In the genomic region with DNA sequence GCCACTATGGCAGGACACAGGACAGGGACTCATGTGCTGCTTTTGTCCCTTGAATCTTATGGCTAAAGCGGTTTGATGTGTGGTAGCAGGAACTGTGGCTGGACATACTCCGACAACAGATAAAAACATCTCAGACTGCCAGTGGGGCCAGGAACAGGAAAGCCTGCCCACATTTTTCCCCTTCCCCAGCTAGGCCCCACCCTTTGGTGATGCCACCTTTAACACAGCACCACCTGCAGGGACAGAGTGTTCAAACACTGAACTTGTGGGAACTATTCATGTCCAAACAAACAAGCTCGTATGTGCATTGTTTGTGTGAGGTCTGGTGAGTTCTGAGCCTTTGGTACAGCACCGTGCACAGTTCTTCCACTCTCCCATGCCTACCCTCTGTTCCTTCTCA, we compare ENCODE assay signal across 9 mouse cellular contexts. TPM values are rescaled to one million over a fixed set of nuclear protein-coding genes. Genes with fewer than 3 reads are reported as not detected.
DNase-seq lines count a peak whose midpoint lies in the region; ATAC-seq and TF ChIP-seq lines count a peak whose summit lies in the region.
"Had no signal": no experiment of that assay in that cellular context is flagged by ENCODE, and none has a peak within 500 bp of the region (broad histone marks: within the 10 kb centered on the region; RNA-seq: fewer than 3 reads in every experiment).

No protein-coding gene starts in this region.

- DNase-seq in lung, adult 2 months: no peak
- DNase-seq in lung, postnatal 14 days: no peak
- peak; percentile 86 for DNase-seq in thymus, postnatal 14 days
- DNase-seq in cerebellum, adult 11 months: no peak
- DNase-seq in adipocyte (ENCODE audit: low spot score): no peak
- no peak for DNase-seq in embryo, embryonic 10 days (ENCODE audit: low spot score)
- DNase-seq: layer of hippocampus, postnatal 36 days had no signal

- no peaks in the 10 kb centered on the region for H3K9me3 ChIP-seq in heart, embryonic 14.5 days (ENCODE audit: control insufficient read depth, low read length)
- no peaks in the 10 kb centered on the region for H3K9me3 ChIP-seq in liver, embryonic 16.5 days (replicated peaks; ENCODE audit: control insufficient read depth, low read length)

- no peak for TF ChIP-seq POLR2A in lung, adult 2 months (IDR thresholded peaks at IDR 0.05; ENCODE audit: borderline replicate concordance, extremely low read depth, low read depth, low read length)

- H3K36me3 ChIP-seq in heart, embryonic 14.5 days (ENCODE audit: control insufficient read depth, insufficient read depth, low read length): peaks cover 8% of the 10 kb centered on the region; the same call in 1 of the 2 replicates
- H3K36me3 ChIP-seq in liver, embryonic 16.5 days (ENCODE audit: control insufficient read depth, insufficient read depth): no peaks in the 10 kb centered on the region; the same call in 1 of the 2 replicates

- no peak overlapping the region for H3K4me3 ChIP-seq in lung, adult 2 months (replicated peaks; ENCODE audit: extremely low read depth, low read depth, low read length)
- no peak overlapping the region for H3K4me3 ChIP-seq in heart, embryonic 14.5 days (ENCODE audit: control insufficient read depth in 1 of 2, insufficient read depth in 1 of 2, low read depth in 1 of 2, low read length in 2 of 2)
- H3K4me3 ChIP-seq in liver, embryonic 16.5 days (ENCODE audit: low read depth, low read length): no peak overlapping the region

- peak overlapping the region; percentile 30; the same call in 1 of the 2 replicates for H3K9ac ChIP-seq in heart, embryonic 14.5 days (ENCODE audit: low read length)
- no peak overlapping the region for H3K9ac ChIP-seq in liver, embryonic 16.5 days (ENCODE audit: low read depth, low read length)

- 0 out of 2 replicates have a peak, but pooled peaks have one; percentile 2 for TF ChIP-seq CTCF in lung, adult 2 months (IDR thresholded peaks at IDR 0.05; ENCODE audit: insufficient read depth, low read length)

- no peaks in the 10 kb centered on the region for H3K27me3 ChIP-seq in heart, embryonic 14.5 days (ENCODE audit: control insufficient read depth, insufficient read depth, low read length)
- H3K27me3 ChIP-seq in liver, embryonic 16.5 days (ENCODE audit: control insufficient read depth, insufficient read depth, low read depth, low read length): no peaks in the 10 kb centered on the region

- peak overlapping the region in 1 of 2 experiments; percentile 72; a peak in 2 of 4 replicates for H3K27ac ChIP-seq in heart, embryonic 14.5 days (replicated peaks in 1 of 2; ENCODE audit: control insufficient read depth in 1 of 2, insufficient read depth in 1 of 2, low read depth in 2 of 2, low read length in 2 of 2)
- H3K27ac ChIP-seq in liver, embryonic 16.5 days (ENCODE audit: low read length): peak overlapping the region; percentile 55

- H3K4me1 ChIP-seq in lung, adult 2 months (ENCODE audit: control insufficient read depth, insufficient read depth, low read length): peaks cover 43% of the 10 kb centered on the region
- peaks cover 49 to 62% of the 10 kb centered on the region in 2 experiments for H3K4me1 ChIP-seq in heart, embryonic 14.5 days (ENCODE audit: control insufficient read depth in 2 of 2, insufficient read depth in 2 of 2, low read length in 2 of 2)
- H3K4me1 ChIP-seq in liver, embryonic 16.5 days (ENCODE audit: control insufficient read depth, low read depth, low read length): peaks cover 79% of the 10 kb centered on the region

- H3K4me2 ChIP-seq in heart, embryonic 14.5 days (ENCODE audit: low read length): no peak overlapping the region
- H3K4me2 ChIP-seq in liver, embryonic 16.5 days (ENCODE audit: low read depth, low read length): no peak overlapping the region

- WGBS in lung, adult 2 months: 29% methylated on average over 4 of the region's 4 CpGs
- WGBS in heart, embryonic 14.5 days: 48% methylated on average over 4 of the region's 4 CpGs
- WGBS in liver, embryonic 16.5 days (ENCODE audit: insufficient replicate concordance): 21% methylated on average over 4 of the region's 4 CpGs

- no peak for ATAC-seq in heart, embryonic 14.5 days (ENCODE audit: insufficient number of reproducible peaks, insufficient read depth, low FRiP score, low read depth)
- no peak for ATAC-seq in liver, embryonic 16.5 days (ENCODE audit: low read depth)

RNA-seq across cellular contexts. Expression of gene Ell, which starts 19.1 kb away (rescaled TPM):
- polyA plus RNA-seq in lung, adult 2 months (2012; rRNA removed): 29.6 and 32.9 TPM in 2 replicates
- 13.0 and 13.2 TPM in 2 replicates for polyA plus RNA-seq in heart, embryonic 14.5 days (2014; fragmentation: Nextera tagmentation; extraction: Ambion mirVana)
- polyA plus RNA-seq in liver, embryonic 16.5 days (2015; fragmentation: Nextera tagmentation; extraction: Ambion mirVana): 12.9 and 16.8 TPM in 2 replicates

RNA-seq across cellular contexts. Expression of gene Kxd1, which starts 30.6 kb away (rescaled TPM):
- polyA plus RNA-seq in lung, adult 2 months (2012; rRNA removed): 48.7 and 54.6 TPM in 2 replicates
- 79.3 and 85.7 TPM in 2 replicates for polyA plus RNA-seq in heart, embryonic 14.5 days (2014; fragmentation: Nextera tagmentation; extraction: Ambion mirVana)
- 27.6 and 29.0 TPM in 2 replicates for polyA plus RNA-seq in liver, embryonic 16.5 days (2015; fragmentation: Nextera tagmentation; extraction: Ambion mirVana)

RNA-seq across cellular contexts. Expression of gene Fkbp8, which starts 30.8 kb away (rescaled TPM):
- polyA plus RNA-seq in lung, adult 2 months (2012; rRNA removed): 361 and 369 TPM in 2 replicates
- 189 and 209 TPM in 2 replicates for polyA plus RNA-seq in heart, embryonic 14.5 days (2014; fragmentation: Nextera tagmentation; extraction: Ambion mirVana)
- 155 and 158 TPM in 2 replicates for polyA plus RNA-seq in liver, embryonic 16.5 days (2015; fragmentation: Nextera tagmentation; extraction: Ambion mirVana)

RNA-seq across cellular contexts. Expression of gene Isyna1, which starts 35.8 kb away (rescaled TPM):
- polyA plus RNA-seq in lung, adult 2 months (2012; rRNA removed): 102 and 112 TPM in 2 replicates
- polyA plus RNA-seq in heart, embryonic 14.5 days (2014; fragmentation: Nextera tagmentation; extraction: Ambion mirVana): 59.5 and 69.8 TPM in 2 replicates
- 35.0 and 38.0 TPM in 2 replicates for polyA plus RNA-seq in liver, embryonic 16.5 days (2015; fragmentation: Nextera tagmentation; extraction: Ambion mirVana)

RNA-seq across cellular contexts. Expression of gene Uba52, which starts 47.7 kb away (rescaled TPM):
- 370 and 371 TPM in 2 replicates for polyA plus RNA-seq in lung, adult 2 months (2012; rRNA removed)
- polyA plus RNA-seq in heart, embryonic 14.5 days (2014; fragmentation: Nextera tagmentation; extraction: Ambion mirVana): 900 and 1,040 TPM in 2 replicates
- polyA plus RNA-seq in liver, embryonic 16.5 days (2015; fragmentation: Nextera tagmentation; extraction: Ambion mirVana): 490 and 558 TPM in 2 replicates
